16 mouse cellular contexts compared by ENCODE assay signal in genomic region chr14:103900817-103901216, GRCm38 (mm10).
"Had no signal": no experiment of that assay in that cellular context is flagged by ENCODE, and none has a peak within 500 bp of the region (broad histone marks: within the 10 kb centered on the region; RNA-seq: fewer than 3 reads in every experiment).

No protein-coding gene starts in this region.

- H3K4me3 ChIP-seq: kidney, embryonic 15.5 days; limb, embryonic 10.5 days; limb, embryonic 13.5 days; liver, embryonic 12.5 days; liver, embryonic 15.5 days; lung, embryonic 15.5 days; midbrain, embryonic 13.5 days had no signal

- H3K4me2 ChIP-seq: kidney, embryonic 15.5 days; limb, embryonic 13.5 days; liver, embryonic 12.5 days; liver, embryonic 15.5 days; lung, embryonic 15.5 days; midbrain, embryonic 13.5 days had no signal

- H3K9me3 ChIP-seq: kidney, embryonic 15.5 days; limb, embryonic 10.5 days; limb, embryonic 13.5 days; liver, embryonic 12.5 days; liver, embryonic 15.5 days; lung, embryonic 15.5 days; midbrain, embryonic 13.5 days had no signal

- H3K27me3 ChIP-seq: kidney, embryonic 15.5 days; limb, embryonic 13.5 days; liver, embryonic 12.5 days; liver, embryonic 15.5 days; lung, embryonic 15.5 days; midbrain, embryonic 13.5 days had no signal

- H3K36me3 ChIP-seq: kidney, embryonic 15.5 days; limb, embryonic 10.5 days; limb, embryonic 13.5 days; liver, embryonic 12.5 days; liver, embryonic 15.5 days; lung, embryonic 15.5 days; midbrain, embryonic 13.5 days had no signal

- DNase-seq: kidney, adult 8-10 months; kidney, postnatal 14 days; kidney, postnatal 4 days; liver; lung, adult 18-20 months; lung, postnatal 10 days; lung, postnatal 36 days; thymus, adult 18-20 months; thymus, postnatal 36 days had no signal

- ATAC-seq: liver, embryonic 12.5 days; midbrain, embryonic 13.5 days had no signal

- H3K27ac ChIP-seq: kidney, embryonic 15.5 days; limb, embryonic 10.5 days; limb, embryonic 13.5 days; liver, embryonic 12.5 days; liver, embryonic 15.5 days had no signal

- H3K9ac ChIP-seq: kidney, embryonic 15.5 days; limb, embryonic 13.5 days; liver, embryonic 12.5 days; liver, embryonic 15.5 days; lung, embryonic 15.5 days; midbrain, embryonic 13.5 days had no signal
